Mouse (Mus musculus): Measurements from ENCODE around the gene Rsph6a.
"Not testable (repeated sequence)": the region's sequence is repeated elsewhere in the genome, so short reads cannot be mapped to it uniquely, and the experiment has no call there.

The Rsph6a gene

DNA sequence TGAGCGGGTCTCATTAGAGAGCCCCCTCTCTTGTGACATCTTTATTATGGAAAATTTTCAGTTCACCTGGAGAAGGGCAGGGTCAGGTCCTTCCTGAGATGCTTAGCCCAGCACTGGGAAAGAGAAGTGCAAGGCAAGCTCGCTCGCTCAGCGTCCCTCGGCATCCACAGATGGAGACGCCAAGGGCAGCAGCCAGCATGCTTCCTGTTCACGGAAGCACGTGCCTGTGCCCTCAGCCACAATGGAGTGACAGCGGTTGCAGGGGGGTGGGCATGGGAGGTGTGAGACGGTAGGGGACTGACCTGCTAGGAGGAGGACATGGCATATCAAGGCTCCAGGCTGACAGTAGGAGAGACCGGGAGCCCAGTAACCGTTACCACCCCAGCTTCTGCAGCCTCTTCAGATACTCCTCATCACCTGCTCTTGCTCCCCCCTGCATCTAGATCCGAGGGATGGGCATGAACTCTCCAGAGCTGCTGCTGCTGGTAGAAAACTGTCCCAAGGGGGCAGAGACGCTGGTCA lies 6.4 kb upstream of the Rsph6a start:
- no peak for DNase-seq

- DNase-seq, result no peak
Observed at GRCm38 (mm10) chr7:19049252-19049651, 5.2 kb upstream of the Rsph6a start.

DNA sequence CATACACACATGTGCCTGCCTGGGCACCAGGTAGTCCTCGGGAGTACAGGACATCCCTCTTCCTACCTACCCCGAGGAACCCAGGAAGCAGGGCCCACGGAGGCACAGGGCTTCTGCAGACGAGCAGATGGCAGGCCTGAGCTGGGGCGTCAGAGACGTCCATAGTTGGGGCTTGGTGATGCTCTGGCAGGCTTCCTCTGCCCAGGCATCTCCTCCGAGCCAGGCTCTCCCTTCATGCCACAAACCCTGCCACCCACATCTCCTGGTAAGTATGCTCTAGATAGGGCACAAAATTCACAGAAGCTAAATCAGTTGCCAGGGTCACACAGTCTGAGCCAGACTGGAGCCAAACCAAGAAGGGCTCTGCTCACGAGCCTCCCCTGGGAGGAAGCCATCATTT lies 4.3 kb upstream of the Rsph6a start:
- DNase-seq, result no peak

- DNase-seq, result no peak
Observed at GRCm38 (mm10) chr7:19051161-19051560, 3.3 kb upstream of the Rsph6a start.

DNA sequence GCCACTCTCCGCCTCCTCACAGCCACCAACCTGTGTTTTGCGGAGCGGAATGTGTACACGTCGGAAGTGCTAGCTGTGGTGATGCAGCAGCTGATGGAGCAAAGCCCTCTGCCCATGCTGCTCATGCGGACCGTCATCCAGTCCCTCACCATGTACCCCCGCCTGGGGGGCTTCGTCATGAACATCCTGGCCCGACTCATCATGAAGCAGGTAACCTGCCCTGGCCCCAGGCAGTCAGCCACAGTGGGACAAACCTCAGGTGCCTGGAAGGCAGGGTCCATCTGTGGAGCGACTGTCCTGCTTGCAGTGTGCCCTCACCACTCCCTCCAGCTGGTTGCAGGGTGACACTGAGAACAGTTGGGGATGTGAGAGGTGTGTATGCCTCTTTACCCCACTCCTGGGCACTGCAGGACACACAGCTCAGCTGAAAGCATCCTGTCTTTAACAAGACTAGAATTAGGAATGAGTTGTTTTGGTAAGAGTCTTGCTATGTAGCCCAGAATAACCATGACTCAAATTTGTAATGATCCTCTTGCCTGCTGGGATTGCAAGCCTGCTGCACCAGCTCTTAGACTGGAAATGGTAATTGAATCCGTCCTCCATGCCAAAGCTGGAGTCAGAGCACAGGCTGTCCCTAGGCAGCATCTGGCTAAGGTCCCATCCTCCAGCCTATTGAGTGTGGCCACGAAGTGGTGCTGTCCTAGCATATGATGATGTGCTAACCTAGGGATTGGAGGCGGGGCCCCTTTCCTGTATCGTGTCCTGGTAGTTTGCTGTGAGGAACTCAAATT lies 1.9 kb upstream of the Rsph6a start:
- DNase-seq, result peak; percentile 62

- no peak for DNase-seq
Observed at GRCm38 (mm10) chr7:19053136-19053532, 1.4 kb upstream of the Rsph6a start.

GRCm38 (mm10) chr7:19054777-19055076 lies 237 bp downstream of the Rsph6a start:
- no peak for DNase-seq

DNA sequence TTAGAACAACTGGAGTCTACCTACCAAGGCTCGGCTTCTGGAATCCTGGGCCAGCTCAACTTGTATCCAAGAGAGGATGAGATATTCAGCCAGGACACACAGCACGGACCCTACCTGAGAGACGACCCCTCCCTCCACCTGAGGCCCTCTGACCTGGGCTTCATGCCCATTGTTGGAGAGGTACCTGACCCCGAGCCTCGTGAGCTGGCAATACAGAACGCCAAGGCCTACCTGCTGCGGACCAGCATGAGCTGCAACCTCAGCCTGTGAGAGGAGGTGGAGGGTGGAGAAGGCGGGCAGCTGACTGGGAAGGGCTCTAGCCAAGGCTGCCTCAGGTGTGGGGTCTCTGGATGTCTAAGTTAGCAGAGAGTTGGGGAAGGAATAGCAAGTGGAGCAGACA lies 618 bp downstream of the Rsph6a start:
- no peak for DNase-seq

GRCm38 (mm10) chr7:19057405-19057804 lies 2.9 kb downstream of the Rsph6a start:
- DNase-seq, result no peak

DNA sequence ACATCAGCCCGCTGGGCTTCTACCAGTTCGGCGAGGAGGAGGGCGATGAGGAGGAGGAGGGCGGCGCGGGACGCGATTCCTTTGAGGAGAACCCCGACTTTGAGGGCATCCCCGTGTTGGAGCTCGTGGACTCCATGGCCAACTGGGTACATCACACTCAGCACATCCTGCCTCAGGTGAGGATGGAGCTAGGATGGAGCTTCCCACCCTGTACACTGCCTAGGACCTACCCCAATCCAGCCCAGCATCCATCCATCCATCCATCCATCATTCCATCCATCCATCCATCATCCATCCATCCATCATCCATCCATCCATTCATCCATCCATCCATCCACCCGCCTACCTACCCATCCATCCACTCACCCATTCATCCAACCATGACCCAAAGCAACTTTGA lies 11.4 kb downstream of the Rsph6a start:
- DNase-seq, result no peak

- no peak for DNase-seq
Observed at GRCm38 (mm10) chr7:19067063-19067462, 12.6 kb downstream of the Rsph6a start.

- no peak for DNase-seq
Observed at GRCm38 (mm10) chr7:19067935-19068334, 13.4 kb downstream of the Rsph6a start.

DNA sequence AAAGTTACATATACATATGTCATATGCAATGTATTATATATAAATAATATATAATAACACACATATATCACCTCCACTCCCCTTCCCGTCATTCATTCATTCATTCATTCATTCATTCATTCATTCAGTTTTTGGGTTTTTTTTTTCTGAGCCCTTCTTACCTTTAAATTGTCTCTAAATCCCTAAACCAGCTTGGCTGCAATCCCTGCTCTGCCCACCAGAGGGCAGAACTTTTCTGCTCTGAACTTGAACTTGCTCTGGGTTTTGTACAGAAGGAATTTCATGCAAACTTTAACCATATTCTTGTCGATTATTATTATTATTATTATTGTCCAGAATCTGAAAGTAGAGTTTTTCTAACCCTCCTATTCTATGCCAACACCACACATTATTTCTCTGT lies 14.2 kb downstream of the Rsph6a start:
- DNase-seq, result no peak

GRCm38 (mm10) chr7:19069500-19069899 lies 15.0 kb downstream of the Rsph6a start:
- DNase-seq, result no peak

DNA sequence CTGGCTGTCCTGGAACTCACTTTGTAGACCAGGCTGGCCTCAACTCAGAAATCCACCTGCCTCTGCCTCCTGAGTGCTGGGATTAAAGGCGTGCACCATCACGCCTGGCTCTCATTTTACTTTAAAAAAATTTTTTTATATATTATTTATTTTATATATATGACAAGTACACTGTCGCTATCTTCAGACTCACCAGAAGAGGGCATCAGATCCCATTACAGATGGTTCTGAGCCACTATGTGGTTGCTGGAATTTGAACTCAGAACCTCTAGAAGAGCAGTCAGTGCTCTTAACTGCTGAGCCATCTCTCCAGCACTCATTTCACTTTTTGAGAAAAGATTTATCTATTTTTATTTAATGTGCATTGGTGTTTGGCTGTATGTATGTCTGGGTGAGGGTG lies 16.5 kb downstream of the Rsph6a start:
- DNase-seq, result not testable (repeated sequence)

DNA sequence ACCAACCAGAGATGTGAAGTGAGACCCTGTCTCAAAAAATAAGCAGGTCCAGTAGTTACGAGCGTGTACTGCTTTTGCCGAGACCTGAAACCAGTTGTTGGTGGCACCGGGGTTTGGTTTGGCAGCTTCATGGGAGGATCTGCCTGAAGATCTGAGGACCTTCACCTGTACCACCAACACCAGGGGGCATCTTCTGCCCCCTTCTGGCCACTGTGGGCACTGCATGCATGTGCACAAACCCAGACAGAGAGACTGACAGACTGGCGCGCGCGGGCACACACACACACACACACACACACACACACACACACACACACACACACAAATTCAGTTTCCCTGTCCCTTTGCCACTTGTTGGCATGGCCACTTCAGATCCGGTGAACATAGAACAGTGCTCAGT lies 19.0 kb downstream of the Rsph6a start:
- DNase-seq, result no peak

DNA sequence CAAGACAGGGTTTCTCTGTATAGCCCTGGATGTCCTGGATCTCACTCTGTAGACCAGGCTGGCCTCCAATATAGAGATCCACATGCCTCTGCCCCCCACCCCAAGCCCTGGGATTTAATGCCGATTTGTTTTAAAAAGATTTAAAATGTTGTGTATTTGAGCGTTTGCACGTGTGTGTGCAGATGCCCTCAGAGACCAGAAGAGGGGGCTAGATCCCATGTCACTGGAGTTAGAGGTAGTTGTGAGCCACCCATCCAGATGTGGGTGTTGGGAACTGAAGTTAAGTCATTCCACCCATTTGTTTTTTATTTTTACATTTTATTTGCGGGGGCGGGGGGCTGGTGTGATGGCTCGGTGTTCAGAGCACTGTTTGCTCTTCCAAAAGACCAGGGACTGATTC lies 20.0 kb downstream of the Rsph6a start:
- DNase-seq, result no peak

DNA sequence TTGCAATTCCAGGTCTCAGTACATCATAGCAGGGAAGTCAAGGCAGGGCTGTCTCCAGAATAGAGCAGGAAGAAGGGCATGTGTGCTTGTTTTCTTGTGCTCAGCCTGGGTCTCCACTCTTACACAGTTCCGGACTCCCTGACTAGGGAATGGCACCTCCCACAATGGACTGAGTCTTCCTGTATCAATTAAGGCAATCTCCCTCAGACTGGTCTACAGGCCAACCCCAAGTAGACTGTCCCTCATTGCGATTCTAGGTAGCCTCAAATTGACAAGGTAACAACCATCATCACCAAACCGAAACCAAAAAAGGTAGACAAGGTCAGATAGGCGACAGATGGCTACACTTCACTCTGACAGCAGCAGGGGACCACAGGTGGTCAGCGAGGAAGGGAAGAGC lies 20.7 kb downstream of the Rsph6a start:
- no peak for DNase-seq

- DNase-seq, result peak; percentile 97
Observed at GRCm38 (mm10) chr7:19075723-19076585, 21.5 kb downstream of the Rsph6a start, which contains the start of gene Dmwd. Dmwd (plus strand) TSS chr7:19076227.

GRCm38 (mm10) chr7:19076586-19076991 lies 22.1 kb downstream of the Rsph6a start:
- no peak for DNase-seq

- DNase-seq, result no peak
Observed at GRCm38 (mm10) chr7:19077761-19078160, 23.3 kb downstream of the Rsph6a start.

DNA sequence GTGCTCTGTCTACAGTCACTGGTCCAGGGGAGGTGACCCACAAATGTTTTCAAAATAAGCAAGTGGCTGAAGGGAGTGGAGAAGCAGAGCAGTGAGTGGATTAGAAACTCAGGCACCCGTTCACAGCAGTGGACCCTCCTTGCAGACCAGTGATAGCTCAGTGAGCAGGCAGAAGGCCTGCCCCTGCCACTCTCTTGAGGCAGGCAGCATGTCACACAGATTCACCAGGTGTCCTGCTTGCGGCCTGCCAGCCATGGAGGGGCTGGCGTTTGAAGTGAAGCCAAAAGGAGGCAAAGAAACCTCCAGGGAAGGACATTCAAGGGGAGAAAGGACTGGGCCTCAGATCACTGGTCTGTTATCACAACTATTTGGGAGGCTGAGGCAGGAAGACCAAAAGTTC lies 24.2 kb downstream of the Rsph6a start:
- DNase-seq, result no peak

GRCm38 (mm10) chr7:19080451-19080950 lies 26.0 kb downstream of the Rsph6a start:
- no peak for DNase-seq

DNA sequence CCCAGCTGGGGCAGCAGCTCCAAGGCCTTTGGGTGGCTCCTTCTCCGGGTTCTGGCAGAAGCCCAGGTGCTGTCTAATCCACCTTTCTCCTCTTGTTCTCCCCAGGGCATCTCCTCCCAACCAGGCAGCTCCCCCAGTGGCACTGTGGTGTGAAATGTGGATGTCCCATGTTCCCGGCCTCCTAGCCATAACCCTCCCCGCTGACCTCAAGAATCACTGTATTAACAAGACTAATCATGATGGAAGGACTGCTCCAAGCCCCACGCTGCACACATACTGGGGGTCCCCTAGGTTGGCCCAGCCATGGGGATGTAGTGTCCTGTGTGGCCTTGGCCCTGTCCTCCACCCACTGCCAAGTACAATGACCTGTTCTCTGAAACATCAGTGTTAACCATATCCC lies 27.7 kb downstream of the Rsph6a start:
- no peak for DNase-seq
